Mouse (Mus musculus): ENCODE data around the gene Olfr1286. TPM values are rescaled to one million over a fixed set of nuclear protein-coding genes. Genes with fewer than 3 reads are reported as not detected.

Gene Olfr1286
- total RNA-seq (2015) (not detected in 2 replicates), total RNA-seq (2017) (0.18 TPM in 1 of 2 replicates, not detected in the other)

- no peak for ATAC-seq (ENCODE audit: poor library complexity, severe bottlenecking)
These were observed at the start of gene Olfr1286 for GRCm38 (mm10) chr2:111422931-111423330. Gene Olfr1286, minus strand, starts transcription at chr2:111423115.

- no peak for ATAC-seq (ENCODE audit: poor library complexity, severe bottlenecking)
These were observed 25.9 kb upstream of the Olfr1286 start, which contains the start of gene Olfr1287 for GRCm38 (mm10) chr2:111448842-111449241. Gene Olfr1287, plus strand, starts transcription at chr2:111449142.

GRCm38 (mm10) chr2:111375222-111375621 lies 47.7 kb downstream of the Olfr1286 start, which contains the start of gene Olfr1284:
Gene Olfr1284, plus strand, starts transcription at chr2:111375522.
- no peak for ATAC-seq (ENCODE audit: poor library complexity, severe bottlenecking)

Other genes starting within 250 kb of the Olfr1286 start
- not detected in 2 replicates for gene 4930430A15Rik, start 193.5 kb downstream of the Olfr1286 start, total RNA-seq (2015)
- not detected in 2 replicates for gene 4930430A15Rik, start 193.5 kb downstream of the Olfr1286 start, total RNA-seq (2017)
- gene Olfr1275, start 187.8 kb downstream of the Olfr1286 start, total RNA-seq (2015): not detected in 2 replicates
- gene Olfr1275, start 187.8 kb downstream of the Olfr1286 start, total RNA-seq (2017): not detected in 2 replicates
- gene Olfr1276, start 168.6 kb downstream of the Olfr1286 start, total RNA-seq (2015): not detected in 2 replicates
- gene Olfr1276, start 168.6 kb downstream of the Olfr1286 start, total RNA-seq (2017): not detected in 2 replicates
- not detected in 2 replicates for gene Olfr1277, start 149.0 kb downstream of the Olfr1286 start, total RNA-seq (2015)
- not detected in 2 replicates for gene Olfr1277, start 149.0 kb downstream of the Olfr1286 start, total RNA-seq (2017)
- gene Olfr1278, start 133.0 kb downstream of the Olfr1286 start, total RNA-seq (2015): not detected in 2 replicates
- gene Olfr1278, start 133.0 kb downstream of the Olfr1286 start, total RNA-seq (2017): not detected in 2 replicates
- gene Olfr1279, start 122.5 kb downstream of the Olfr1286 start, total RNA-seq (2015): not detected in 2 replicates
- gene Olfr1279, start 122.5 kb downstream of the Olfr1286 start, total RNA-seq (2017): not detected in 2 replicates
- gene Olfr1280, start 109.1 kb downstream of the Olfr1286 start, total RNA-seq (2015): not detected in 2 replicates
- gene Olfr1280, start 109.1 kb downstream of the Olfr1286 start, total RNA-seq (2017): not detected in 2 replicates
- gene Olfr1281, start 96.6 kb downstream of the Olfr1286 start, total RNA-seq (2015): not detected in 2 replicates
- gene Olfr1281, start 96.6 kb downstream of the Olfr1286 start, total RNA-seq (2017): not detected in 2 replicates
- not detected in 2 replicates for gene Olfr1282, start 87.0 kb downstream of the Olfr1286 start, total RNA-seq (2015)
- gene Olfr1282, start 87.0 kb downstream of the Olfr1286 start, total RNA-seq (2017): not detected in 2 replicates
- not detected in 2 replicates for gene Olfr1283, start 56.3 kb downstream of the Olfr1286 start, total RNA-seq (2015)
- not detected in 2 replicates for gene Olfr1283, start 56.3 kb downstream of the Olfr1286 start, total RNA-seq (2017)
- gene Olfr1284, start 47.6 kb downstream of the Olfr1286 start, total RNA-seq (2015): not detected in 2 replicates
- not detected in 2 replicates for gene Olfr1284, start 47.6 kb downstream of the Olfr1286 start, total RNA-seq (2017)
- not detected in 2 replicates for gene Olfr1287, start 26.0 kb upstream of the Olfr1286 start, total RNA-seq (2015)
- gene Olfr1287, start 26.0 kb upstream of the Olfr1286 start, total RNA-seq (2017): not detected in 2 replicates
- not detected in 2 replicates for gene Olfr1288, start 51.0 kb upstream of the Olfr1286 start, total RNA-seq (2015)
- not detected in 2 replicates for gene Olfr1288, start 51.0 kb upstream of the Olfr1286 start, total RNA-seq (2017)
- not detected in 2 replicates for gene Olfr1289, start 57.7 kb upstream of the Olfr1286 start, total RNA-seq (2015)
- gene Olfr1289, start 57.7 kb upstream of the Olfr1286 start, total RNA-seq (2017): not detected in 2 replicates
- gene Olfr1290, start 70.7 kb upstream of the Olfr1286 start, total RNA-seq (2015): not detected in 2 replicates
- gene Olfr1290, start 70.7 kb upstream of the Olfr1286 start, total RNA-seq (2017): not detected in 2 replicates
- not detected in 2 replicates for gene Olfr1291-ps1, start 74.1 kb upstream of the Olfr1286 start, total RNA-seq (2015)
- not detected in 2 replicates for gene Olfr1291-ps1, start 74.1 kb upstream of the Olfr1286 start, total RNA-seq (2017)
- not detected in 2 replicates for gene Olfr1293-ps, start 102.1 kb upstream of the Olfr1286 start, total RNA-seq (2015)
- not detected in 2 replicates for gene Olfr1293-ps, start 102.1 kb upstream of the Olfr1286 start, total RNA-seq (2017)
- not detected in 2 replicates for gene Olfr1294, start 117.2 kb upstream of the Olfr1286 start, total RNA-seq (2015)
- not detected in 2 replicates for gene Olfr1294, start 117.2 kb upstream of the Olfr1286 start, total RNA-seq (2017)
- not detected in 2 replicates for gene Olfr1295, start 146.6 kb upstream of the Olfr1286 start, total RNA-seq (2015)
- not detected in 2 replicates for gene Olfr1295, start 146.6 kb upstream of the Olfr1286 start, total RNA-seq (2017)
- not detected in 2 replicates for gene Olfr1297, start 203.4 kb upstream of the Olfr1286 start, total RNA-seq (2015)
- not detected in 2 replicates for gene Olfr1297, start 203.4 kb upstream of the Olfr1286 start, total RNA-seq (2017)
- gene Olfr1298, start 226.1 kb upstream of the Olfr1286 start, total RNA-seq (2015): not detected in 2 replicates
- gene Olfr1298, start 226.1 kb upstream of the Olfr1286 start, total RNA-seq (2017): not detected in 2 replicates
- gene Olfr1299, start 238.3 kb upstream of the Olfr1286 start, total RNA-seq (2015): not detected in 2 replicates
- gene Olfr1299, start 238.3 kb upstream of the Olfr1286 start, total RNA-seq (2017): not detected in 2 replicates